Mouse (Mus musculus): ENCODE measurements around the gene Cdh26. TPM values are rescaled to one million over a fixed set of nuclear protein-coding genes. Genes with fewer than 3 reads are reported as not detected.

The Cdh26 gene
- not detected in 2 replicates for total RNA-seq (2017)

- no peak for ATAC-seq (replicated peaks; ENCODE audit: low read depth, poor library complexity, severe bottlenecking)
Observed at GRCm38 (mm10) chr2:178430231-178430630, at the start of gene Cdh26. TSS of gene Cdh26 (plus strand) at chr2:178430531.

DNA sequence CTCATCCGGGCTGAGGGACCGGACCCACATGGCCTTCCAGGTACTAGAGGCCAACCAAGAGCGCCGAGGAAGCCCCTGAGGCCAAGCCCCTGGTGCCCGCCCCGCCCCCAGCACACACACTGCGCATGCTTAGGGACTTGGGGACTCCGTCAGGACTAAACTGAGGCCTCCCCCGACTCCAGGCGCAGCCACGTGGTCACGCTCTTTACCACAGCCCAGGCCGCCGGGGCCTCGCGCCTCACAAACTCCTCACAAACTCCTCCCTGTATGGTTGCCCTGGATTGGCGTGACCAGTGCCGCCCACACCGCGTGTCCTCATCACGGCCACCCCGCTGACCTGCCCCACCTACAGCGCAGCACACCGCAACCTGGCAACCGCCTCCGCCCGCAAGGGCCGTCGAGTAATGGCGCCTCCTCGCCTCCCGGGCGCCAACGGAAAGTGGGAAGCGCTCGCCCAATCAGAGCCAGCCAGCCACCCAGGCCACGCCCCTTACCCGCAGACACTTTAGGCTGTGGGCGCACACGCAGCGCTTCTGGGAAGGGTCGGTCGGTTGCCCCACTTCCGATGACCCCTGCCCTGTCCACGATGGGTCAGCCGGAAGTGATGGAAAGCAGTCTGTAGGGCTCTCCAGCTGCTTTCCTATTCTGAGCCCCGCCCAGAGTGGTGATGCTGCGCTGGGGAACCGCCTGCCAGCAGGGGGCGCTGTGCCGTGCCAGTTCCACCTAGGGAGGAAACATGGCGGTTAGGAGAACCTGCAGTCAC lies 23.1 kb upstream of the Cdh26 start, which contains the start of gene Sycp2:
TSS of gene Sycp2 (minus strand) at position 633 of the 763 bp plus-strand sequence.
- ATAC-seq (replicated peaks; ENCODE audit: low read depth, poor library complexity, severe bottlenecking), result peak; percentile 25; the same call in 1 of the 2 replicates

- no peak for ATAC-seq (replicated peaks; ENCODE audit: low read depth, poor library complexity, severe bottlenecking)
Observed at GRCm38 (mm10) chr2:178409024-178409423, 21.3 kb upstream of the Cdh26 start.

DNA sequence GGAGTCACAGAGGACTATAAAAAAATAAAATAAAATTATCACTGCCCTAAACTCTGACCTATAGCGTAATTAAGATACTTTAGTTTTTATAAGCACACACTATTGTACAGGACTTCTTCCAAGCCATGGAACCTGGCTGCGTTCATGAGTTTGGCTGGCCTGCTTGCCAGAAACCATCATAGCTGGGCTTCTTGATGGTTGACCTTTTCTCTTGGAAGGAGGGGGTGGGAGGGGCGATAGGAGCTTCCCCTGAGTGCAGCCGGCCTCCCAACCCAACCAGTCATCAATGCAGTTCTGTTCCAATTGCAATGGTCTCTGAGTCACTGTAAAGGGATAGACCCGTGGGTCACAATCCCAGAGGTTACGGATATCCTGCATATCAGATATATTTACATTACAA lies 20.0 kb upstream of the Cdh26 start:
- no peak for ATAC-seq (replicated peaks; ENCODE audit: low read depth, poor library complexity, severe bottlenecking)

- ATAC-seq (replicated peaks; ENCODE audit: low read depth, poor library complexity, severe bottlenecking), result no peak
Observed at GRCm38 (mm10) chr2:178412598-178412997, 17.7 kb upstream of the Cdh26 start.

GRCm38 (mm10) chr2:178413081-178413480 lies 17.2 kb upstream of the Cdh26 start:
- ATAC-seq (replicated peaks; ENCODE audit: low read depth, poor library complexity, severe bottlenecking), result no peak

GRCm38 (mm10) chr2:178413481-178414260 lies 16.7 kb upstream of the Cdh26 start:
- no peak for ATAC-seq (replicated peaks; ENCODE audit: low read depth, poor library complexity, severe bottlenecking)

GRCm38 (mm10) chr2:178414261-178415149 lies 15.8 kb upstream of the Cdh26 start, which contains the start of the genes Ppp1r3d and Fam217b:
TSS of gene Ppp1r3d (minus strand) at chr2:178414472.
TSS of gene Fam217b (plus strand) at chr2:178414524.
- peak; percentile 62 for ATAC-seq (replicated peaks; ENCODE audit: low read depth, poor library complexity, severe bottlenecking)

DNA sequence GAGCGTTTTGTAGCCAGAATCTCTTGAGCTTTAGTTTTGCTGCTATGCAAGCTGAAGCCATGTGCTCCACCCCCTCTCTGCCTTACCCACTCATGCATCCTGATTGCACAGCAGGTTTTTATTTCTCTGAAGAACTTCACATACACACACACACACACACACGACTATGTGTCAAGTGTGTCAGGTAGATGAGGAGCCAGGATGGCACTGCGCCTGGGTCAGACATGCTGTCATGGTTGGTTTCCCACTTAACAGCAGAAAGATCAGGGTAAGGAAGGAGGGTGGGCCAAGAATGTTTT lies 15.2 kb upstream of the Cdh26 start:
- ATAC-seq (replicated peaks; ENCODE audit: low read depth, poor library complexity, severe bottlenecking), result no peak

GRCm38 (mm10) chr2:178416427-178416826 lies 13.9 kb upstream of the Cdh26 start:
- peak; percentile 71 for ATAC-seq (replicated peaks; ENCODE audit: low read depth, poor library complexity, severe bottlenecking)

GRCm38 (mm10) chr2:178416970-178417369 lies 13.4 kb upstream of the Cdh26 start:
- peak; percentile 55 for ATAC-seq (replicated peaks; ENCODE audit: low read depth, poor library complexity, severe bottlenecking)

GRCm38 (mm10) chr2:178420576-178420975 lies 9.8 kb upstream of the Cdh26 start:
- no peak for ATAC-seq (replicated peaks; ENCODE audit: low read depth, poor library complexity, severe bottlenecking)

- ATAC-seq (replicated peaks; ENCODE audit: low read depth, poor library complexity, severe bottlenecking), result no peak
Observed at GRCm38 (mm10) chr2:178421603-178422002, 8.7 kb upstream of the Cdh26 start.

GRCm38 (mm10) chr2:178422186-178422585 lies 8.1 kb upstream of the Cdh26 start:
- no peak for ATAC-seq (replicated peaks; ENCODE audit: low read depth, poor library complexity, severe bottlenecking)

DNA sequence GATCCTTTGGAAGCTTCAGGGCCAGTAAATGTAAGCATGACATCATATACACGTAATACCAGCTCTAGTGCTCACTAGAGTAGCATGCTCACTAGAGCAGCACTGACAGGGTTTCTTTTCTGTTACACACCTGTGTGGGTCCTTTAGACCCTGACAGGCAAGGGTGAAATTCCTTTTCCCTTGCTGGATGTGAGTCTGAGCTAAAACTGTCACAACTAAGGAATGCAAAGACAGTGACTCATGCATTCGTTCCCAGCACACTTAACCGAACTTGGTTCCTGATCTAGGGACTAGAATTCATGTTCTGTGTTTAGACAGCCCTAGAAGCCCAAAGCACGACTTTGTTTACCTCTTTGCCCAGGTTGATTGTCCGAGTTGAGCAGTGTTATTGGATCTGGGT lies 7.1 kb upstream of the Cdh26 start:
- no peak for ATAC-seq (replicated peaks; ENCODE audit: low read depth, poor library complexity, severe bottlenecking)

DNA sequence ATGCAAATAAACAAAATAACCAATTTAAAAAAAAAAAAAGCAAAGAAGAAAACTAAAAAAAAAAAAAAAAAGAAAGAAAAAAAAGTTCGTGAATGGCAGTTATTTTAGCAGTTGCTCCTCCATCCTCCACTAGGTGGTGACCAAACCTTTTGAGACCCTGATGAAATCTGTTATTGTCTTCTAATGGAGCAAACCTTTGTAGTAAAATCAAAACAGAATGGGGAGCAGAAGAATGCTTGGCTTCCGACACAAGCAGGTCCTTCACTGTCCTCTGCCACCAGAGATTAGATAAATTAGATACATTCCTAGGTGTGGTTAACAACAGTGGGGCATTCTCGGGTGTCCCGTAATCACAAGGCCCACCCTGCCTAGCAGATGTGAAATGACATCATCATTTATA lies 4.1 kb upstream of the Cdh26 start:
- ATAC-seq (replicated peaks; ENCODE audit: low read depth, poor library complexity, severe bottlenecking), result peak; percentile 76

DNA sequence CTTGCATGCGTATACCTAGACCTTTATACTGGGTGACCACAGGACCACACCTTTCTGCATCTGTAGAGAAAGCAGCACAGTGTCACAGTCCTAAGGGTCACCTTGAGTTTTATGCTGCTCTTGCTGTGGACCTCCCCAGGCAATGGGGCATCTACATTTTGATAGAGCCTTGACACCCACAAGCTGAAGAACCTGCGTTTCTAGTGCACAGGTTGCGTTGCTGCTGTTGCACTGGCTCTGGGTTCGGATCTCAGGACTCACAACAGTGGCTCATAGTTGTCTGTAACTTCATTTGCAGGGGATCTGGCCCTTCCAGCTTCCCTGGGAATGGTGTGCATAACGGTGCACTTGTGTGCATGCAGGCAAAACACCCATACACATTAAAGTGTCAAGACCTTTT lies 3.1 kb upstream of the Cdh26 start:
- no peak for ATAC-seq (replicated peaks; ENCODE audit: low read depth, poor library complexity, severe bottlenecking)

GRCm38 (mm10) chr2:178428183-178428582 lies 2.1 kb upstream of the Cdh26 start:
- ATAC-seq (replicated peaks; ENCODE audit: low read depth, poor library complexity, severe bottlenecking), result no peak

DNA sequence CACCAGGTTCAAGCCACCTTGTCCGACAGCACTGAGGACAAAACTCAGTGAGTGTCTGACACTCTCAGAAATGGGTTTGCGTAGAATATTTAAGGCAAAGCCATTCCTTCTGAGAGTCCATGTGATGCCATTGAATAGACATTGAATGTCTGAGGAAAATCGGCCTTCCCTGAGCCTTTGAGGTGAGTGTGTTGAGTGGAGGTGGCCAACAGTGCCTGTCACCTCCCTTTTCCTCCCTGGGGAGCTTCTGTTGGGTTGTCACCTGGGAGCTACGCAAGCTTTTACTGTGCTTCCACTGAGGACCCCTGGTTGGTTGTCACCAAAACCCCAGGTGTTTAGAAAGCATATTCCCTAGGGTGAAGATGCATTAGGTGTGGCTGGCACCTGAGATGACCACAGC lies 1.7 kb upstream of the Cdh26 start:
- ATAC-seq (replicated peaks; ENCODE audit: low read depth, poor library complexity, severe bottlenecking), result no peak

DNA sequence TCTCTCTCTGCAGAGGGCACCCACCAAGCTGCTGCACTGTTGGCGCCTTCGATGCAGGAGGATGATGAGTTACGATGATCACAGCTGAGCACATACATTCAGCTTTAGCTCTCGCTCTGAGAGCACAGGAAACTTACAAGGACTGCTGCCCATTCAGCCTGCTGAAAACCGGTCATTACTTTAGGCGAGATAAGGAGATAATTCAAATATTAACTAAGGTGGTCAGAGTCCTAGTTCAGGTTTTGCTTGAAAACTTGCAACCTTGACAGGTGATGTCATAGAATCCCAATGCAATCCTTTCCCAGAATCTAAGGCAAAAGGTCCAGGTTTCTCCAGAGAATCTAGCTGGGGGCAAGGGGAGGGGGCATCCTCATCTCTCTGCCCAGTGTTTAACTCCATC lies 905 bp upstream of the Cdh26 start:
- no peak for ATAC-seq (replicated peaks; ENCODE audit: low read depth, poor library complexity, severe bottlenecking)

Measured in common myeloid progenitor, adult 5-6 weeks (primary cell).